Mouse (Mus musculus): ENCODE results near the gene Yrdc. TPM values are rescaled to one million over a fixed set of nuclear protein-coding genes. Genes with fewer than 3 reads are reported as not detected.

Yrdc gene
- polyA plus RNA-seq (2014; fragmentation: Nextera tagmentation; extraction: Ambion mirVana), result 57.1 and 62.4 TPM in 2 replicates

- WGBS, result under 1% methylated on average over 67 of the region's 90 CpGs
These were observed at the start of gene Yrdc for GRCm38 (mm10) chr4:124850261-124850913. Gene Yrdc (plus strand): TSS chr4:124850679.

DNA sequence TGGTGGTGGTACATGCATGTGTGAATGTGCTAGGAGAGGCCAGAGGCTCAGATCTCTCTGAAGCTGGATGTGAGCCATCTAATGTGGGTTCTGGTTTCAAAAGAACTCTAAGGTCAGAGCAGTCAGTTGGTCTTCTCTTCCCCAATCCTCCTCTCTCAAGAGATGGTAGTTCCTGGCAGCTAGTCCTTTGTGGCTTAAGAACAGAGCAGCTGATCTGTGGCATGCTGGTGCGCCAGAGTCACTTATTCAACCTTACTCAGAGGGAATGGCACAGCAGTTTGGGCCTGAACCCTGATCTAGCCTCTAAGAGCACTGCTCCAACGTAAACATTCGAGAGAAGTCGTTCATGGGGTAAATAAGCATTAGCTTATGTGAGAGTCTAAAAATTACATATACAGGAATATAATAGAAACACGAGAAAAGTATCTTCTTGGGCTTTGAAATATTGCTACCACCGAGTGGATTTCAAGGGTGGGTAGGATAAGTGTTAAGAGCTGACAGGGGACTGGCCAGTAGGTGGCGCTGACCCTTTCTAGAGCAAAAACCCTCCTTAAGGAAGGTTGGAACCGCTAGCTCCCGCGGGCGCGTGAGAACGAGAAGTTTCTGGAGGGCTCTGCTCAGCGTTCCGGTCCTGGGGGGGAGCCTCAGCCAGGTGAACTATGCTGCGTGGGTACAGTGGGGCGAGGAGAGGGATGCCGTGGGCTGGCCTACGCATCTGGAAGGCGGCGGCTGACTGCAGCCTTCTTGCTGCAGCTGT lies 48.7 kb upstream of the Yrdc start, which contains the start of gene Mtf1:
Gene Mtf1 (plus strand): TSS at position 553 of the 757 bp plus-strand sequence.
- H3K4me3 ChIP-seq (ENCODE audit: low read depth, low read length), result peak within 1 kb of the TSS; percentile 67
- peak within 1 kb of the TSS; percentile 92 for H3K27ac ChIP-seq (ENCODE audit: low read depth, low read length)
- H3K36me3 ChIP-seq (ENCODE audit: control insufficient read depth, insufficient read depth, low read length), result peaks cover 46% of the 10 kb centered on the region
- no peaks in the 10 kb centered on the region for H3K9me3 ChIP-seq (replicated peaks; ENCODE audit: control insufficient read depth, low read length)
- no peaks in the 10 kb centered on the region for H3K27me3 ChIP-seq (replicated peaks; ENCODE audit: control insufficient read depth, insufficient read depth, low read length)
- H3K4me2 ChIP-seq (ENCODE audit: low read length), result peak within 1 kb of the TSS; percentile 76
- DNase-seq (ENCODE audit: low spot score) (peak; percentile 95), ATAC-seq (peak; percentile 84)
- peak within 1 kb of the TSS; percentile 79 for H3K9ac ChIP-seq (ENCODE audit: low read length)
- H3K4me1 ChIP-seq (ENCODE audit: control insufficient read depth, insufficient read depth, low read length), result peaks cover 7% of the 10 kb centered on the region; the same call in 1 of the 2 replicates
- WGBS, result 3% methylated on average over 21 of the region's 21 CpGs

More at GRCm38 (mm10) chr4:124850261-124850913, at the start of gene Yrdc:
- Histone ChIP-seq H3K9ac (ENCODE audit: low read length) (peak within 1 kb of the TSS; percentile 85), H3K27me3 (replicated peaks; ENCODE audit: control insufficient read depth, insufficient read depth, low read length) (no peaks in the 10 kb centered on the region), H3K27ac (ENCODE audit: low read depth, low read length) (peak within 1 kb of the TSS; percentile 93), H3K4me1 (ENCODE audit: control insufficient read depth, insufficient read depth, low read length) (peaks cover 13% of the 10 kb centered on the region), H3K36me3 (ENCODE audit: control insufficient read depth, insufficient read depth, low read length) (peaks cover 25% of the 10 kb centered on the region), H3K9me3 (replicated peaks; ENCODE audit: control insufficient read depth, low read length) (no peaks in the 10 kb centered on the region), H3K4me2 (ENCODE audit: low read length) (peak within 1 kb of the TSS; percentile 61), H3K4me3 (ENCODE audit: low read depth, low read length) (peak within 1 kb of the TSS; percentile 99)
- DNase-seq (ENCODE audit: low spot score) (peak; percentile 97), ATAC-seq (peak; percentile 96)

DNA sequence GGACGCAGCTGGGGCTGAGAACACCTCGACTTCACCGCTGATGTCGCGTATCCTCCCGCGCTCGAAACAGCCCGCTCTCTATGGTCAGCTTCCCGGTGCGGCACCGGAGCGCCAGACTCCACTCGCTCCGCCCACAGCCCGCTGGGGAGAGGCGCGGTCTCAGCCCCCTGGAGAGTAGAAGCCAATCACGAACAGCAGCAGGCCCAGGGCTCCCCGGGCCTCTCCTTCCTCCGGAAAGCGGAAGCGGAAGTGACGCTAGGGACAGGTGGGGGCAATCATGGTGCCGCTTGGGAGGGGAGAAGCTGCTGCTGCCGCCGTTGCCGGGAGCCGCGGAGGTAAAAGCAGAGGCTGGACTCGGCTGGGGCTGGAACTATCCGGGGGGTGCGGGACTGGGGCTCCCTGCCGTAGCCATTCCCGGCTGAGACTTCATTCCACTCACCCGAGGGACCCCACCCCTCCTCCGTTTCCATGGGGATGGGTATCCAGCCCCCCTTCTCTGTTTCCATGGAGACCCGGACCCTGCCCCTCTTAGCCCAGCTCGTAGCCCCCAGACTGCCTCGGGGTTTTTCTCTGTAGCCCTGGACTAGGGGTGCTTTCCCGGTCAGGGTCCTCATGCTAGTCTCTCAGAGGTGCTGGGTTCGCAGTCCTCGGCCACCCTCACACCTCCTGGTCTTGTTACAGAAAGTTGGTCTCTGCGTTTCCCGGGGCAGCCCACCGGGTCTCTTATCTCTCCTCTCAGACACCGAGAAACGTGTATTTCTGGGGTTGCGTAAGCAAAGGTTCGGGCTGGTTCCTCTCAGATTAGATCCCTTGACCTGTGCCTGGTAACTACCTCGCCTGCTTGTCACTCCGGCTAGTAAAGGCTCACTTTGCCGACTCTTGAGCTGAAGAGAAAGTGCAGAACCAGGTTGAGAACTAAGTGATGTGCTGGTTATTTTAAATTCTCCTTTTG lies 47.9 kb upstream of the Yrdc start:
- H3K27me3 ChIP-seq (replicated peaks; ENCODE audit: control insufficient read depth, insufficient read depth, low read length), result no peaks in the 10 kb centered on the region
- DNase-seq (ENCODE audit: low spot score) (peak; percentile 98), ATAC-seq (peak; percentile 100)
- peaks cover 53% of the 10 kb centered on the region for H3K36me3 ChIP-seq (ENCODE audit: control insufficient read depth, insufficient read depth, low read length)
- H3K4me3 ChIP-seq (ENCODE audit: low read depth, low read length), result peak overlapping the region; percentile 67
- peak overlapping the region; percentile 79 for H3K9ac ChIP-seq (ENCODE audit: low read length)
- peaks cover 7% of the 10 kb centered on the region; the same call in 1 of the 2 replicates for H3K4me1 ChIP-seq (ENCODE audit: control insufficient read depth, insufficient read depth, low read length)
- WGBS, result 1% methylated on average over 50 of the region's 53 CpGs
- no peaks in the 10 kb centered on the region for H3K9me3 ChIP-seq (replicated peaks; ENCODE audit: control insufficient read depth, low read length)
- peak overlapping the region; percentile 92 for H3K27ac ChIP-seq (ENCODE audit: low read depth, low read length)
- peak overlapping the region; percentile 76 for H3K4me2 ChIP-seq (ENCODE audit: low read length)

GRCm38 (mm10) chr4:124803406-124803805 lies 47.1 kb upstream of the Yrdc start:
- peak overlapping the region; percentile 67 for H3K4me3 ChIP-seq (ENCODE audit: low read depth, low read length)
- ATAC-seq (no peak), DNase-seq (ENCODE audit: low spot score) (no peak)
- peaks cover 47% of the 10 kb centered on the region for H3K36me3 ChIP-seq (ENCODE audit: control insufficient read depth, insufficient read depth, low read length)
- H3K27ac ChIP-seq (ENCODE audit: low read depth, low read length), result no peak overlapping the region
- 81% methylated on average over 6 of the region's 6 CpGs for WGBS
- no peaks in the 10 kb centered on the region for H3K27me3 ChIP-seq (replicated peaks; ENCODE audit: control insufficient read depth, insufficient read depth, low read length)
- H3K9ac ChIP-seq (ENCODE audit: low read length), result peak overlapping the region; percentile 79
- no peaks in the 10 kb centered on the region for H3K9me3 ChIP-seq (replicated peaks; ENCODE audit: control insufficient read depth, low read length)
- H3K4me2 ChIP-seq (ENCODE audit: low read length), result peak overlapping the region; percentile 76
- H3K4me1 ChIP-seq (ENCODE audit: control insufficient read depth, insufficient read depth, low read length), result peaks cover 7% of the 10 kb centered on the region; the same call in 1 of the 2 replicates

- ATAC-seq, result no peak
- H3K36me3 ChIP-seq (ENCODE audit: control insufficient read depth, insufficient read depth, low read length), result peaks cover 47% of the 10 kb centered on the region
These were observed 42.0 kb upstream of the Yrdc start for GRCm38 (mm10) chr4:124808511-124808910.

GRCm38 (mm10) chr4:124809136-124809883 lies 41.2 kb upstream of the Yrdc start:
- DNase-seq (ENCODE audit: low spot score) (no peak), ATAC-seq (no peak)
- Histone ChIP-seq H3K27me3 (replicated peaks; ENCODE audit: control insufficient read depth, insufficient read depth, low read length) (no peaks in the 10 kb centered on the region), H3K9me3 (replicated peaks; ENCODE audit: control insufficient read depth, low read length) (no peaks in the 10 kb centered on the region), H3K4me1 (ENCODE audit: control insufficient read depth, insufficient read depth, low read length) (no peaks in the 10 kb centered on the region), H3K9ac (ENCODE audit: low read length) (no peak overlapping the region), H3K36me3 (ENCODE audit: control insufficient read depth, insufficient read depth, low read length) (peaks cover 47% of the 10 kb centered on the region), H3K4me3 (ENCODE audit: low read depth, low read length) (no peak overlapping the region), H3K27ac (ENCODE audit: low read depth, low read length) (no peak overlapping the region), H3K4me2 (ENCODE audit: low read length) (no peak overlapping the region)
- 83% methylated on average over 8 of the region's 9 CpGs for WGBS

More at GRCm38 (mm10) chr4:124808511-124808910, 42.0 kb upstream of the Yrdc start:
- DNase-seq (ENCODE audit: low spot score), result no peak
- no peaks in the 10 kb centered on the region for H3K27me3 ChIP-seq (replicated peaks; ENCODE audit: control insufficient read depth, insufficient read depth, low read length)
- 93% methylated on average over 5 of the region's 5 CpGs for WGBS
- H3K4me3 ChIP-seq (ENCODE audit: low read depth, low read length), result no peak overlapping the region
- no peak overlapping the region for H3K4me2 ChIP-seq (ENCODE audit: low read length)
- no peak overlapping the region for H3K9ac ChIP-seq (ENCODE audit: low read length)
- no peak overlapping the region for H3K27ac ChIP-seq (ENCODE audit: low read depth, low read length)
- peaks cover 2% of the 10 kb centered on the region; the same call in 1 of the 2 replicates for H3K4me1 ChIP-seq (ENCODE audit: control insufficient read depth, insufficient read depth, low read length)
- H3K9me3 ChIP-seq (replicated peaks; ENCODE audit: control insufficient read depth, low read length), result no peaks in the 10 kb centered on the region

DNA sequence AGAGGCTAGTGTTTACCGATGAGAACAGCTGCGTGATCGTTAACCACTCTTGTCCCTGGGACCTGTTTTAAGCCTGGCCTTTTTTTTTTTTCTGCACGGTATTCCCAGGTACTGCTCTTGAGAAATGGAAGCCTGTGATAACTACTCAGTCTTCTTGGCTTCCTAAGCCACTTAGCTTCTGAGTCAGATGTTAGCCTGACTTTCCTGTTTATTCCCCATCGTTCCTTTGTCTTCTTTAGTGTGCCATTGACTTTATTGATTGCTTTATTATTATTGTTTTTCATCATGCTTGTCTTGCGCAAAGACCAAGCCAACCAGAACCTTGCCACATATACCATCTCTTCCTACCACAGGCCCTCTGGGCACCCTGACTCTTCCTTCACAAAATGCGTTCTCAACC lies 40.4 kb upstream of the Yrdc start:
- Histone ChIP-seq H3K36me3 (ENCODE audit: control insufficient read depth, insufficient read depth, low read length) (peaks cover 42% of the 10 kb centered on the region), H3K9me3 (replicated peaks; ENCODE audit: control insufficient read depth, low read length) (no peaks in the 10 kb centered on the region), H3K27ac (ENCODE audit: low read depth, low read length) (no peak overlapping the region), H3K27me3 (replicated peaks; ENCODE audit: control insufficient read depth, insufficient read depth, low read length) (no peaks in the 10 kb centered on the region), H3K4me2 (ENCODE audit: low read length) (no peak overlapping the region), H3K9ac (ENCODE audit: low read length) (no peak overlapping the region), H3K4me3 (ENCODE audit: low read depth, low read length) (no peak overlapping the region), H3K4me1 (ENCODE audit: control insufficient read depth, insufficient read depth, low read length) (no peaks in the 10 kb centered on the region)
- DNase-seq (ENCODE audit: low spot score), result no peak
- 80% methylated on average over 7 of the region's 7 CpGs for WGBS
- ATAC-seq, result no peak
